Mouse (Mus musculus): Measurements from ENCODE around the gene F11. TPM values are rescaled to one million over a fixed set of nuclear protein-coding genes. Genes with fewer than 3 reads are reported as not detected.

F11 gene
- polyA plus RNA-seq, 1 experiment from 2014 or later = 1.6 TPM

- DNase-seq (ENCODE audit: low spot score) (no peak), ATAC-seq (replicated peaks; ENCODE audit: low FRiP score) (no peak)
- 82% methylated on average over 6 of the region's 6 CpGs for WGBS
Measured at GRCm38 (mm10) chr8:45235228-45235627, 26.6 kb downstream of the F11 start.

GRCm38 (mm10) chr8:45233256-45233655 is 28.6 kb downstream of the F11 start:
- no peak for ATAC-seq (replicated peaks; ENCODE audit: low FRiP score)
- WGBS = 68% methylated on average over 3 of the region's 3 CpGs
- Histone ChIP-seq H3K4me2 (no peak overlapping the region), H3K9me3 (ENCODE audit: control insufficient read depth, low read length) (no peaks in the 10 kb centered on the region), H3K9ac (ENCODE audit: low read depth, low read length) (no peak overlapping the region), H3K27ac (ENCODE audit: low read depth, low read length) (no peak overlapping the region), H3K36me3 (ENCODE audit: control insufficient read depth, insufficient read depth, low read length) (no peaks in the 10 kb centered on the region), H3K4me1 (replicated peaks; ENCODE audit: control insufficient read depth, insufficient read depth, low read length) (no peaks in the 10 kb centered on the region), H3K27me3 (replicated peaks; ENCODE audit: control insufficient read depth, insufficient read depth, low read length) (no peaks in the 10 kb centered on the region), H3K4me3 (ENCODE audit: low read depth, low read length) (no peak overlapping the region)
- no peak for DNase-seq (ENCODE audit: low spot score)

More at GRCm38 (mm10) chr8:45235228-45235627, 26.6 kb downstream of the F11 start:
- H3K36me3 ChIP-seq (ENCODE audit: control insufficient read depth, insufficient read depth, low read length) = no peaks in the 10 kb centered on the region
- H3K9ac ChIP-seq (ENCODE audit: low read depth, low read length) = no peak overlapping the region
- no peaks in the 10 kb centered on the region for H3K27me3 ChIP-seq (replicated peaks; ENCODE audit: control insufficient read depth, insufficient read depth, low read length)
- no peak overlapping the region for H3K4me2 ChIP-seq
- no peaks in the 10 kb centered on the region for H3K4me1 ChIP-seq (replicated peaks; ENCODE audit: control insufficient read depth, insufficient read depth, low read length)
- H3K4me3 ChIP-seq (ENCODE audit: low read depth, low read length) = no peak overlapping the region
- no peaks in the 10 kb centered on the region for H3K9me3 ChIP-seq (ENCODE audit: control insufficient read depth, low read length)
- no peak overlapping the region for H3K27ac ChIP-seq (ENCODE audit: low read depth, low read length)

GRCm38 (mm10) chr8:45202476-45202875 is 59.4 kb downstream of the F11 start:
- DNase-seq (ENCODE audit: low spot score) = no peak
- Histone ChIP-seq H3K4me2 (no peak overlapping the region), H3K27ac (ENCODE audit: low read depth, low read length) (no peak overlapping the region), H3K9ac (ENCODE audit: low read depth, low read length) (no peak overlapping the region), H3K27me3 (replicated peaks; ENCODE audit: control insufficient read depth, insufficient read depth, low read length) (no peaks in the 10 kb centered on the region), H3K36me3 (ENCODE audit: control insufficient read depth, insufficient read depth, low read length) (no peaks in the 10 kb centered on the region), H3K4me3 (ENCODE audit: low read depth, low read length) (no peak overlapping the region), H3K9me3 (ENCODE audit: control insufficient read depth, low read length) (no peaks in the 10 kb centered on the region), H3K4me1 (replicated peaks; ENCODE audit: control insufficient read depth, insufficient read depth, low read length) (no peaks in the 10 kb centered on the region)
- WGBS = 71% methylated on average over 6 of the region's 6 CpGs
- ATAC-seq (replicated peaks; ENCODE audit: low FRiP score) = no peak

GRCm38 (mm10) chr8:45201605-45202004 is 60.2 kb downstream of the F11 start:
- WGBS = 80% methylated on average over 5 of the region's 5 CpGs
- Histone ChIP-seq H3K9me3 (ENCODE audit: control insufficient read depth, low read length) (no peaks in the 10 kb centered on the region), H3K27ac (ENCODE audit: low read depth, low read length) (no peak overlapping the region), H3K4me1 (replicated peaks; ENCODE audit: control insufficient read depth, insufficient read depth, low read length) (no peaks in the 10 kb centered on the region), H3K9ac (ENCODE audit: low read depth, low read length) (no peak overlapping the region), H3K4me2 (no peak overlapping the region), H3K4me3 (ENCODE audit: low read depth, low read length) (no peak overlapping the region), H3K36me3 (ENCODE audit: control insufficient read depth, insufficient read depth, low read length) (no peaks in the 10 kb centered on the region), H3K27me3 (replicated peaks; ENCODE audit: control insufficient read depth, insufficient read depth, low read length) (no peaks in the 10 kb centered on the region)
- DNase-seq (ENCODE audit: low spot score) (no peak), ATAC-seq (replicated peaks; ENCODE audit: low FRiP score) (no peak)

- Histone ChIP-seq H3K27me3 (replicated peaks; ENCODE audit: control insufficient read depth, insufficient read depth, low read length) (no peaks in the 10 kb centered on the region), H3K36me3 (ENCODE audit: control insufficient read depth, insufficient read depth, low read length) (no peaks in the 10 kb centered on the region), H3K4me2 (no peak overlapping the region), H3K4me1 (replicated peaks; ENCODE audit: control insufficient read depth, insufficient read depth, low read length) (no peaks in the 10 kb centered on the region), H3K9ac (ENCODE audit: low read depth, low read length) (no peak overlapping the region), H3K27ac (ENCODE audit: low read depth, low read length) (no peak overlapping the region), H3K9me3 (ENCODE audit: control insufficient read depth, low read length) (no peaks in the 10 kb centered on the region), H3K4me3 (ENCODE audit: low read depth, low read length) (no peak overlapping the region)
- DNase-seq (ENCODE audit: low spot score) (no peak), ATAC-seq (replicated peaks; ENCODE audit: low FRiP score) (no peak)
- 83% methylated on average over 5 of the region's 5 CpGs for WGBS
Measured at GRCm38 (mm10) chr8:45197294-45197693, 64.5 kb downstream of the F11 start.

- no peaks in the 10 kb centered on the region for H3K36me3 ChIP-seq (ENCODE audit: control insufficient read depth, insufficient read depth, low read length)
- H3K4me2 ChIP-seq = no peak overlapping the region
- DNase-seq (ENCODE audit: low spot score) (no peak), ATAC-seq (replicated peaks; ENCODE audit: low FRiP score) (no peak)
- H3K4me1 ChIP-seq (replicated peaks; ENCODE audit: control insufficient read depth, insufficient read depth, low read length) = no peaks in the 10 kb centered on the region
- 81% methylated on average over 8 of the region's 8 CpGs for WGBS
- H3K9me3 ChIP-seq (ENCODE audit: control insufficient read depth, low read length) = no peaks in the 10 kb centered on the region
- H3K9ac ChIP-seq (ENCODE audit: low read depth, low read length) = no peak overlapping the region
- H3K27ac ChIP-seq (ENCODE audit: low read depth, low read length) = no peak overlapping the region
- H3K4me3 ChIP-seq (ENCODE audit: low read depth, low read length) = no peak overlapping the region
- no peaks in the 10 kb centered on the region for H3K27me3 ChIP-seq (replicated peaks; ENCODE audit: control insufficient read depth, insufficient read depth, low read length)
Measured at GRCm38 (mm10) chr8:45195954-45196526, 65.8 kb downstream of the F11 start.

Other genes starting within 250 kb of the F11 start
- not detected in 2 replicates for gene Mtnr1a, start 192.9 kb downstream of the F11 start, polyA plus RNA-seq (2014; fragmentation: Nextera tagmentation; extraction: Ambion mirVana)
- 0.35 and 0.41 TPM in 2 replicates for gene Klkb1, start 32.8 kb upstream of the F11 start, polyA plus RNA-seq (2014; fragmentation: Nextera tagmentation; extraction: Ambion mirVana)
- gene Gm45753, start 46.4 kb upstream of the F11 start, polyA plus RNA-seq (2014; fragmentation: Nextera tagmentation; extraction: Ambion mirVana) = 0.78 and 0.89 TPM in 2 replicates
- 1.7 and 1.9 TPM in 2 replicates for gene Cyp4v3, start 71.2 kb upstream of the F11 start, polyA plus RNA-seq (2014; fragmentation: Nextera tagmentation; extraction: Ambion mirVana)
- gene Fam149a, start 120.3 kb upstream of the F11 start, polyA plus RNA-seq (2014; fragmentation: Nextera tagmentation; extraction: Ambion mirVana) = 5.1 and 5.7 TPM in 2 replicates
- gene Tlr3, start 149.0 kb upstream of the F11 start, polyA plus RNA-seq (2014; fragmentation: Nextera tagmentation; extraction: Ambion mirVana) = 0.71 and 1.0 TPM in 2 replicates
- 5.7 and 6.5 TPM in 2 replicates for gene Sorbs2, start 245.8 kb upstream of the F11 start, polyA plus RNA-seq (2014; fragmentation: Nextera tagmentation; extraction: Ambion mirVana)

Data from liver, embryonic 11.5 days (tissue).